Mouse (Mus musculus) adrenal gland, postnatal 25 days (tissue): ENCODE results near the gene Ccdc138. TPM values are rescaled to one million over a fixed set of nuclear protein-coding genes. Genes with fewer than 3 reads are reported as not detected.
A peak's percentile ranks its signal among the peaks of the same experiment; 100 is the strongest.
"Not testable (repeated sequence)": the region's sequence is repeated elsewhere in the genome, so short reads cannot be mapped to it uniquely, and the experiment has no call there.

Experiments used
- DNase-seq: peaks from one replicate; pipeline ENCODE4 v3.0.0; 2021; ENCODE audit warnings: mixed read lengths
- long read RNA-seq: library from polyadenylated mRNA; stranded (forward); transcript quantifications from one replicate; pipeline ENCODE4 v2.0.0, GENCODE M21; 2021
- total RNA-seq: library from RNA; stranded (reverse); gene quantifications from 2 replicates; pipeline ENCODE4 v1.2.3, GENCODE M21; 2021

The Ccdc138 gene
- total RNA-seq = 4.7 and 4.9 TPM in 2 replicates
- long read RNA-seq, partial matches to known transcripts = 0 of 3 reads
- long read RNA-seq, other reads (novel, unspliced or antisense) = 3 of 3 reads

DNA sequence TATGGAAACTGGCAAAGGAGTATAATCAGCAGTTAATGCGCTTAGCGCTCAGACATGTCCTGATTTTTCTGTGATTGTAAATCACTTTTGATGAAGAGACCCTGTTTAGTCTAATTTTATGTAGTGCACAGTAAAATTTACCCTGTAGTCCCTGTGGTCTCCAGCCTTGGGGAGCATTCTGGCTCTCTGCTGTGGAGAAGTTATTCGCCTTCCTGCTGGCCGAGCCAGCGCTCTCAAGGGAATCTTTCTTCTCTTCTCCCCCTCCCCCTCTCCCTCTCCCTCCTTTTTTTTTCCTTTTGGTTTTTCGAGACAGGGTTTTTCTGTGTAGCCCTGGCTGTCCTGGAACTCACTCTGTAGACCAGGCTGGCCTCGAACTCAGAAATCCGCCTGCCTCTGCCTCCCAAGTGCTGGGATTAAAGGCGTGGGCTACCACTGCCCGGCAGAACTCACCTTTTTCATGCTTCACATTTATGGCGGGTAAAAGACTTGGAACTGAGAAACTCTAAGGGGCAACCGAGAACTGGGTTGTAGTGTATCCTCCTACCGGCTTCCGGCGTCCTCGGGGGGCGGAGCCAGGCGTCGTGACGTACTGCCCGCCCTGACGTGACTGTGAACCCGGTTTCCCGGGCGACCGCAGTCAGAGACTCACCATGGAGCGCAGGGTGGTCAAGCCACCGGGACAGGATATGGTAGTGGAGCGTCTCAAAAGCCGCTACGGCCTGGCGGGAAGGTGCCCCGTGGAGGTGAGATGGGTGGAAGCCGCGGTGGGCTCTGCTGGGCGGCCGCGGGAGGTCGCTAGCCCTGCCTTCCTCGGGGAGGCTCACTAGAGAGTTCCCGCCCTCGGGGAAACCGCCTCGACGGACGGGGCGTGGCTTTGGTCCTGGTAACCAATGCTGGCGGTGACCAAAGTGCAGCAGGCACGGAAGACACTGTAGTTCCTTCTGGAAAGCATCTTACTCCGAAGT is at the start of gene Ccdc138:
TSS of gene Ccdc138 (plus strand) at position 629 of the 965 bp plus-strand sequence.
- peak; percentile 93 for DNase-seq

DNA sequence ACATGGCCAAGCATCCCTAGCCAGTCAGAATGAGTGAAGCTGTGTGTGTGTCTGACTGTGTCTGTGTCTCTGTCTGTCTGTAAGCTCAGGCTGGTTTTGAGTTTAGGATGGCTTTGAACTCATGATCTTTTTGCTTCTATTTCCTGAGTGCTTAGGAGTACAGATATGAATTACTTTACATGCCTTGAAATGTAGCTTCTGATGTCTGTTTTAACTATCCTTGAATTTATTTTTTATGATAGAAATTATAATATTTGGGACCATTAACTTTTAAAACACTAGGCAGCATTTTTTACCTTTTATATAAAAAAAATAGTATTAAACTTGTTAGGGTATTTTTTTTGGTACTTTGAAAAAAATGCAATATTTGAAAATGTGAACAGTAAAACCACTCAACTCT is 46.2 kb upstream of the Ccdc138 start:
- no peak for DNase-seq

DNA sequence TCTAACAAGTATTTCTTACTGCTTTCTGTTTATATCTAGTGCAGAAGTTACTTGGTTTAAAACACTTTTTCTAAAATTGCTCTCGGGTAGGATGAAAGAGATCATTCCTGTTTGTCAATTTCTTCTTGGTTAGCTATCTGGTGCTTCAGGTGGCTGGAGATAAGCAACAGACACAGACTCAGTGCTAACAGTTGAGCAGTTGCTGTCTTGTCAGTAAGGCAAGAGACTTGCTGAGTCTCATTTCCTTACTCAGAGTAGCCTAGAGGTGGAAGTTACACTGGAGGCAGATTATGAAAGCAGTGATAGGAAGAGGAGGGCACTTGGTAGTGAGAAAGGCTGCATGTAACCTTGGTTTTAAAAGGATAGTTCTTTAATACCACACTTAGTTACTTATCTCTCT is 45.6 kb upstream of the Ccdc138 start:
- DNase-seq = no peak

- no peak for DNase-seq
These were observed 37.9 kb upstream of the Ccdc138 start for GRCm38 (mm10) chr10:58459896-58460295.

- no peak for DNase-seq
These were observed 20.5 kb upstream of the Ccdc138 start for GRCm38 (mm10) chr10:58477086-58477755.

DNA sequence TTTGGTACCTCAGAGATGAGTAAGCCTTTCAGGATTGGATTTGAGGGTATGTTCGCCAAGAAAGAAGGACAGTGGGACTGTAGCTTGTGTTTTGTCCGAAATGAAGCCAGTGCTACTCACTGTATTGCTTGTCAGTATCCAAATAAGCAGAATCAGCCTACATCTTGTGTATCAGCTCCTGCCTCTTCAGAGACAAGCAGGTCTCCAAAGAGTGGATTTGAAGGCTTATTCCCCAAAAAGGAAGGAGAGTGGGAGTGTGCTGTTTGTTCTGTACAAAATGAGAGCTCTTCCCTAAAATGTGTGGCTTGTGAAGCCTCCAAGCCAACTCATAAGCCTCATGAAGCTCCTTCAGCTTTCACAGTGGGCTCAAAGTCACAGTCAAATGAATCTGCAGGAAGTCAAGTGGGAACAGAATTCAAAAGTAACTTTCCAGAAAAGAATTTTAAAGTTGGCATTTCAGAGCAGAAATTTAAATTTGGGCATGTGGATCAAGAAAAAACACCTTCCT is 19.6 kb upstream of the Ccdc138 start:
- DNase-seq = no peak

- no peak for DNase-seq
These were observed 17.7 kb upstream of the Ccdc138 start for GRCm38 (mm10) chr10:58479954-58480490.

- no peak for DNase-seq
These were observed 6.7 kb upstream of the Ccdc138 start for GRCm38 (mm10) chr10:58491031-58491430.

- no peak for DNase-seq
These were observed 2.1 kb upstream of the Ccdc138 start for GRCm38 (mm10) chr10:58495637-58496036.

DNA sequence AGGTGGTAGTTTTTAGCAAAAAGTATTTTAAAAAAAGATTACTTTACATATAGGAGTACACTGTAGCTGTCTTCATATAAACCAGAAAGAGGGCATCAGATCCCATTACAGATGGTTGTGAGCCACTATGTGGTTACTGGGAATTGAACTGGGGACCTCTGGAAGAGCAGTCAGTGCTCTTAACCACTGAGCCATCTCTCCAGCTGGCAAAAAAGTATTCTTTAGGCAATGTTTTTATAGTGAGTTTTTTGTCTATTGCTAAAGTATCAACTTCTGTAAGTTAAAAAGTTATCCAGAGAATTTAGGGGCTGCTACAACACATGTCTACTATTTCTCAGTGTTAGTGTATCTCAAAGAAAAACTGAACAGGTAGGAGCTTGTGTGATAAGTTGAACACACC is 1.0 kb upstream of the Ccdc138 start:
- DNase-seq = no peak

GRCm38 (mm10) chr10:58498516-58498915 is 768 bp downstream of the Ccdc138 start:
- no peak for DNase-seq

DNA sequence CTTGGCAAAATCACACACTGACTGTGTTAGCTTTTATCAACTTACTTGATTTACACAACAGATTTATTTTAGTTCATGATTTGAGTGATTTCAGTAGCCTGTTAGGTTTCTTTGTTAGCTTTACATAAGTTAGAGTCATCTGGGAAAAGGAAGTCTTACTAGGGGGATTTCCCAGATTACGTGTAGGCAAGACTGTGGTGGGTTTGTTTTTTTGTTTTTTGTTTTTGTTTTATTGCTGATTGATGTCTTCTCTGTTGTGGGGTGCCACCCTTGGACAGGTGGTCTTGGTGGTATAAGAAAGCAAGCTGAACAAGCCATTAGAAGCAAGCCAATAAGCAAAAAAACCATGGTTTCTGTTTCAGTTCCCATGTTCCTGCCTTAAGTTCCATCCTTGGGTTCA is 31.6 kb downstream of the Ccdc138 start:
- no peak for DNase-seq

- no peak for DNase-seq
These were observed 33.4 kb downstream of the Ccdc138 start for GRCm38 (mm10) chr10:58530896-58531790.

DNA sequence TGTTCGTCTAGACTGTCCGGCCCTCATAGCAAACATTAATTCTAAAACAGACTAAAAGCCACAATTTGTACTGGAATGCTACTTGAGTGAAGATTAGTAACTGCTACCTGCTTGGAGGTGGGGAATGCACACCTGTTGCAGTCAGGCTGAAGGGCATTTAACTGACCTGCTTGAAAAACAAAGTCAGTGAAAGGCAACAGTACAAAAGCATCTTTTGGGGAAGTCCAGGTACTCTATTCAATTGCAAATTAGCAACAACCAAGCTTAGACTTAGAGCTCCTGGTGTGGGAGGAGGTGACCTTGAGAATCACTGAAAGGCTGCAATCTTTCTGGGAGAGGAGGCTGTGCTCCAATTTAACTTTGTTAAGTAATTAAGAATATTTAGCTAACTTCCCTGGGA is 34.4 kb downstream of the Ccdc138 start:
- no peak for DNase-seq

DNA sequence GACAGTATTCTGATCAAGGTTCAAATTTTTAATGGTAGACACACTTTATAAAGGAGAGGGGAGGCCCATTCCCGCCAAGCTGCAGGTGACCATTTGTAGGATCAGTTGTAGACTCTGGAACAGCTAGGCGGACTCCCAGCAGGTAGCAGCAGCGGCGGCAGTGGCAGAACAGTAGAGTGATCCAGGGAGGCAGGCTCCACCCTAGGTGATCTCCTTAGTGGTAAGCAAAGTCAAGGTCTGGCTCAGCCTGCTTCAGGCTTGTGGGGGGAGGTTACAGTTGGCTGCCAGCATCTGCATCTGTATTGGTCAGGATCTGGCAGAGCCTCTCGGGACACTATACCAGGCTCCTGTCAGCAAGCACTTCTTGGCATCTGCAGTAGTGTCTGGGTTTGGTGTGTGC is 38.5 kb downstream of the Ccdc138 start:
- not testable (repeated sequence) for DNase-seq

GRCm38 (mm10) chr10:58540613-58541012 is 42.9 kb downstream of the Ccdc138 start:
- DNase-seq = no peak

GRCm38 (mm10) chr10:58548739-58549138 is 51.0 kb downstream of the Ccdc138 start:
- DNase-seq = no peak

DNA sequence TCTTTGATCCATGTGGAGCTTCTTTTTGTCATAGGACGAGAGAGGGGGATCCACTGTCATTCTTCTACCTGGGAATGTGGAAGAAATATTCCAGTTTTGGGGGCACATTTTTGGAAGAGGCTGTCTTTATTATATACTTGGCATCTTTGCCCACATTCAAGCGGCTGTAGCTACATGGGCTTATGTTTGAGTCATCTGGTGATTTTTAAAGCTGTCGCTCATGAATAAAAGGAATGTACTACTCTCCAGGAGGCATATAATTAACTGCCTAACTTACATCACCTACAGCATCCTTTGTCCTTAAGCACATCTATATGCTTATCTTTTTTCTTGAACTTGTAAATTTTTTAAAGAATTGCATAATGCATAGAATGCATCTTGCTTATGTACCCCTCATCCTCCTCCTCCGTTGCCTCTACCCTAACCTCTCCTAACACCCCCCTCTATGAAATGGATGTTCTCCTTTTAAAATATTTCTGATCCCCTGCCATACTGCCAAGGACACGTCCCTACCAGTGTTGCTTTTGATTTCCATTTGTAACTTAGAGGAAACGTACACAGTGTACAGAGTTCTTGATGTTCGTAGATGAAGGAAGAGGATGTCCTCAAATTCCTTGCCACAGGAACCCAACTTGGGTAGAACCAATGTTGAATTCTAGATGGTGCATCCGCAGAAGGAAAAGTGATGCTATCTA is 57.1 kb downstream of the Ccdc138 start:
- DNase-seq = no peak

- peak; percentile 40 for DNase-seq
These were observed 61.4 kb downstream of the Ccdc138 start for GRCm38 (mm10) chr10:58559098-58559497.

- DNase-seq = no peak
These were observed 62.2 kb downstream of the Ccdc138 start for GRCm38 (mm10) chr10:58559901-58560300.

DNA sequence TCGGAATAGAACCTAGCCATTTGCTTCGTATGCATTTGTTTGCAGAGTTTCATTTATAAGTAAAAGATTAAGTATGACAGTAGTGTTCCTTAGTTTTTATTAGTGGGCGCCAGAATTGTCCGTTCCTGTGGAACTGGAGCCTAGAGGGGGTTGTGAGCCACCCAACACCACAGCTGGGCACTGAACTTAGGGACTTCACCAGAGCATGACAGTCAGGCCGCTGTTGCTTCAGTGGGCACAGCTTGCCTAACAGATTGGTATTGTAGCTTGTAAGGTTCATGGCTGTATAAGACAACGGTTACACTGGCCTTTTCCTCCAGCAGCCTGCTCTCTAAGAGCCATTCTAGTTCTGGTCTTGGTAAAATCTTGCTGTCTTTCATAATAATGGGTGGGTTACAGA is 62.8 kb downstream of the Ccdc138 start:
- DNase-seq = no peak
